Mouse (Mus musculus): Measurements from ENCODE around the gene Cd4.

DNA sequence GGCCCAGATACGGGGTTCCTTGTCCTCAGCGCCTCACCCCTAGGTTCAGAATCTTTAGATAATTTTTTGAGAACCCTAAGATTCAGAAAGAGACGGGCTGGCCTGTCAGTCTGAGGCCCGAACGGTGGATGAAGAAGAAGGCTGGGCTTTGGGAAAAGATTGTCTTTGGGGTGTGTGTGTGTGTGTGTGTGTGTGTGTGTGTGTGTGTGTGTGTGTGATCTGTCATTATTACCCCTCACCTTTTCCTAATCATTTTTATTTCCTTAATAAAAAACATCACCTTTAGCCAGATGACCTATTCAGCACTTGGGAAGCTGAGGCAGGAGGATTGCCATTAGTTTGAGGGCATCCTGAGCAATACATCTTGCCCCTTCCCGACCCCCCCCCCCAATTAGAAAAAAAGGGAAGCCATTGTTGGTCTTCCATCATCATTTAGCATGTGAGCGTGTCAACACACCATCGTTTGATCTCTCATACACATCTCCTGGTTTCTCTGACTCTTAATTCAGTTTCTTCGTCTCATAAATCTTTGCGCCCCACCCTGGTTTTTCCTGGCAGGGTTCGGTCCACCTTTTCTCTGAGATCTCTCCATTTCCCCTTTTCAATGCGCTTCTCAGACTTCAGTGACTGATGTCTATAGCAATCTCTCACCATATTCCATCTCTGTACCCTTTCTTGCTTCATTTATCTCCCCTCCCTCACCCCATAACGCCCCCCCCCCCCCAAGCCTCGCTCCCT, 31.0 kb upstream of the Cd4 start:
- no peak for TF ChIP-seq POLR2A (IDR thresholded peaks at IDR 0.05; ENCODE audit: borderline replicate concordance, extremely low read depth, low read depth, low read length)
- no peak for TF ChIP-seq CTCF (IDR thresholded peaks at IDR 0.05; ENCODE audit: insufficient read depth, low read length)

All from lung, adult 2 months (tissue).